Mouse (Mus musculus): ENCODE data around the gene Slc25a28. TPM values are rescaled to one million over a fixed set of nuclear protein-coding genes. Genes with fewer than 3 reads are reported as not detected.

Slc25a28 gene
- polyA plus RNA-seq, 1 experiment: 110 TPM

- Histone ChIP-seq H3K27ac (ENCODE audit: insufficient read depth, low read length) (no peak overlapping the region), H3K4me1 (ENCODE audit: control insufficient read depth, insufficient read depth, low read length) (no peaks in the 10 kb centered on the region), H3K27me3 (ENCODE audit: control insufficient read depth, insufficient read depth, low read length) (no peaks in the 10 kb centered on the region; the same call in 1 of the 2 replicates), H3K4me3 (replicated peaks; ENCODE audit: insufficient read depth, low read depth, low read length) (no peak overlapping the region)
- no peak for DNase-seq
- 53% methylated on average over 3 of the region's 3 CpGs for WGBS
- TF ChIP-seq CTCF (IDR thresholded peaks at IDR 0.05; ENCODE audit: borderline replicate concordance, insufficient read depth, low read depth, low read length): no peak
- TF ChIP-seq POLR2A (IDR thresholded peaks at IDR 0.05; ENCODE audit: borderline replicate concordance, insufficient read depth, low read length): no peak
Observed at GRCm38 (mm10) chr19:43626160-43626559, 48.5 kb downstream of the Slc25a28 start.

GRCm38 (mm10) chr19:43623913-43624312 lies 50.8 kb downstream of the Slc25a28 start:
- Histone ChIP-seq H3K27ac (ENCODE audit: insufficient read depth, low read length) (no peak overlapping the region), H3K27me3 (ENCODE audit: control insufficient read depth, insufficient read depth, low read length) (no peaks in the 10 kb centered on the region; the same call in 1 of the 2 replicates), H3K4me3 (replicated peaks; ENCODE audit: insufficient read depth, low read depth, low read length) (no peak overlapping the region), H3K4me1 (ENCODE audit: control insufficient read depth, insufficient read depth, low read length) (no peaks in the 10 kb centered on the region)
- WGBS: 40% methylated on average over 4 of the region's 4 CpGs
- TF ChIP-seq CTCF (IDR thresholded peaks at IDR 0.05; ENCODE audit: borderline replicate concordance, insufficient read depth, low read depth, low read length): peak; percentile 46; the same call in 1 of the 2 replicates
- no peak for TF ChIP-seq POLR2A (IDR thresholded peaks at IDR 0.05; ENCODE audit: borderline replicate concordance, insufficient read depth, low read length)
- no peak for DNase-seq

GRCm38 (mm10) chr19:43619916-43620479 lies 54.7 kb downstream of the Slc25a28 start:
- DNase-seq: no peak
- Histone ChIP-seq H3K4me3 (replicated peaks; ENCODE audit: insufficient read depth, low read depth, low read length) (no peak overlapping the region), H3K4me1 (ENCODE audit: control insufficient read depth, insufficient read depth, low read length) (no peaks in the 10 kb centered on the region), H3K27ac (ENCODE audit: insufficient read depth, low read length) (no peak overlapping the region), H3K27me3 (ENCODE audit: control insufficient read depth, insufficient read depth, low read length) (peaks cover 18% of the 10 kb centered on the region)
- no peak for TF ChIP-seq CTCF (IDR thresholded peaks at IDR 0.05; ENCODE audit: borderline replicate concordance, insufficient read depth, low read depth, low read length)
- TF ChIP-seq POLR2A (IDR thresholded peaks at IDR 0.05; ENCODE audit: borderline replicate concordance, insufficient read depth, low read length): no peak
- WGBS: 3% methylated on average over 18 of the region's 18 CpGs

DNA sequence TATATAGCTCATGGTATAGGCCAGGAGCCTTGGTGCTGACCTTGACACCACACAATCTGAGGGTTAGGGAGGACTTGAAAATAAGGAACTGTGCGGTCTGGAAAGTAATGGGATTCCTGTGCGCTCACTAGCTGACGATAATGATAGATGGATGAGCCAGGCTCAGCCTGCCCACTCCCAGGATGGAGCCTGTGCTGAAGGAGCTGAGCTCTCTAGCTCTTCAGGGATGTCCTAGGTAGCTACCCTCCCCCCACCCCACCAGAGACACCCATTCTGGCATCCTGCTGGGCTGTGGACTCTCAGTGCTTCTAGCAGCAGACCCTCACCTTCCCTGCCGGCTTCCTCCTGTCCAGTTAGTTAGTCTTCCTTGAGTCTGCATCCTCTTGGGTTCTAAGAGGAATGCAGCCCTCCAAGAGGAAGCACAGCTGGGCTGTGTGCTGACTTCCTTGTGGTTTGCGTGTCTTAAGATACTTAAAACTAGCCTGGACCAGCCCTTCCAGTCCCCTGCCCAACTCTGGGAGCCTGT lies 56.1 kb downstream of the Slc25a28 start:
- no peak overlapping the region for H3K4me3 ChIP-seq (replicated peaks; ENCODE audit: insufficient read depth, low read depth, low read length)
- 6% methylated on average over 5 of the region's 5 CpGs for WGBS

DNA sequence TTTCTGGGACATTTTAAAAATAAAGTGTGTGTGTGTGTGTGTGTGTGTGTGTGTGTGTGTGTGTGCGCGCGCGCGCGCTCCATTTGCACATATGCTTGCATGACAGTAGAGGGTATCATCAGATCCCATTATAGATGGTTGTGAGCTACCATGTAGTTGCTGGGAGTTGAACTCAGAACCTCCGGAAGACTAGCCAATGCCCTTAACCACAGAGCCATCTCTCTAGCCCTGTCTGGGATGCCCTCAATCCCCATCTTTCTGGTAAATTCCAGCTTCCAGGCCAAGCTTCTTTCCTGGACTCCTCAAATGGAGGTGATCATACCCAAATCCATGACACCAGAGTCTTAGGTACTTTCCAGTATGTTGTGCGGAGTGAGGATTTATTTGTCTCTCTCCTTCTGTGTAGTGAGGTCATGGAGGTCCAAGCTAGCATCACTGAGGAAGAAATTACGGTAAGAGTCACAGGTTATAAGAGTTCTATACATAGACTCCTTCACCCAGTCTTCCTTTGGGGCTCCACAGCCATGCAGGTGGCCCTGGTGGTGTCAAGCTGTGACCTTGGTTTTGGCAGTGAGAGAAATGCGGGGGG lies 56.8 kb downstream of the Slc25a28 start:
- no peak overlapping the region for H3K27ac ChIP-seq (ENCODE audit: insufficient read depth, low read length)
- peaks cover 29% of the 10 kb centered on the region for H3K27me3 ChIP-seq (ENCODE audit: control insufficient read depth, insufficient read depth, low read length)
- H3K4me1 ChIP-seq (ENCODE audit: control insufficient read depth, insufficient read depth, low read length): no peaks in the 10 kb centered on the region
- 36% methylated on average over 10 of the region's 10 CpGs for WGBS
- H3K4me3 ChIP-seq (replicated peaks; ENCODE audit: insufficient read depth, low read depth, low read length): no peak overlapping the region
- no peak for TF ChIP-seq CTCF (IDR thresholded peaks at IDR 0.05; ENCODE audit: borderline replicate concordance, insufficient read depth, low read depth, low read length)
- TF ChIP-seq POLR2A (IDR thresholded peaks at IDR 0.05; ENCODE audit: borderline replicate concordance, insufficient read depth, low read length): no peak
- DNase-seq: no peak

More for the DNA sequence above, 56.1 kb downstream of the Slc25a28 start:
- Histone ChIP-seq H3K27ac (ENCODE audit: insufficient read depth, low read length) (no peak overlapping the region), H3K27me3 (ENCODE audit: control insufficient read depth, insufficient read depth, low read length) (peaks cover 25% of the 10 kb centered on the region), H3K4me1 (ENCODE audit: control insufficient read depth, insufficient read depth, low read length) (no peaks in the 10 kb centered on the region)
- no peak for TF ChIP-seq CTCF (IDR thresholded peaks at IDR 0.05; ENCODE audit: borderline replicate concordance, insufficient read depth, low read depth, low read length)
- TF ChIP-seq POLR2A (IDR thresholded peaks at IDR 0.05; ENCODE audit: borderline replicate concordance, insufficient read depth, low read length): no peak
- no peak for DNase-seq

- H3K4me1 ChIP-seq (ENCODE audit: control insufficient read depth, insufficient read depth, low read length): no peaks in the 10 kb centered on the region
- H3K27me3 ChIP-seq (ENCODE audit: control insufficient read depth, insufficient read depth, low read length): peaks cover 38% of the 10 kb centered on the region
- 2% methylated on average over 12 of the region's 12 CpGs for WGBS
- H3K27ac ChIP-seq (ENCODE audit: insufficient read depth, low read length): no peak overlapping the region
- no peak for DNase-seq
- TF ChIP-seq CTCF (IDR thresholded peaks at IDR 0.05; ENCODE audit: borderline replicate concordance, insufficient read depth, low read depth, low read length): no peak
- no peak for TF ChIP-seq POLR2A (IDR thresholded peaks at IDR 0.05; ENCODE audit: borderline replicate concordance, insufficient read depth, low read length)
- H3K4me3 ChIP-seq (replicated peaks; ENCODE audit: insufficient read depth, low read depth, low read length): no peak overlapping the region
Observed at GRCm38 (mm10) chr19:43616889-43617288, 57.8 kb downstream of the Slc25a28 start.

- Histone ChIP-seq H3K4me1 (ENCODE audit: control insufficient read depth, insufficient read depth, low read length) (no peaks in the 10 kb centered on the region), H3K4me3 (replicated peaks; ENCODE audit: insufficient read depth, low read depth, low read length) (no peak overlapping the region), H3K27ac (ENCODE audit: insufficient read depth, low read length) (no peak overlapping the region), H3K27me3 (ENCODE audit: control insufficient read depth, insufficient read depth, low read length) (peaks cover 41% of the 10 kb centered on the region)
- 1% methylated on average over 35 of the region's 35 CpGs for WGBS
- TF ChIP-seq POLR2A (IDR thresholded peaks at IDR 0.05; ENCODE audit: borderline replicate concordance, insufficient read depth, low read length) (no peak), CTCF (IDR thresholded peaks at IDR 0.05; ENCODE audit: borderline replicate concordance, insufficient read depth, low read depth, low read length) (no peak)
- no peak for DNase-seq
Observed at GRCm38 (mm10) chr19:43616415-43616861, 58.2 kb downstream of the Slc25a28 start.
